Mouse (Mus musculus) Muller cell, postnatal 12 days (primary cell): Measurements from ENCODE around the gene Pdcl2.
A peak's percentile ranks its signal among the peaks of the same experiment; 100 is the strongest.

Experiments
- DNase-seq: peaks from one replicate; pipeline ENCODE4 v3.0.0-alpha.2; 2015; ENCODE audit errors: inconsistent ontology term

The Pdcl2 gene

DNA sequence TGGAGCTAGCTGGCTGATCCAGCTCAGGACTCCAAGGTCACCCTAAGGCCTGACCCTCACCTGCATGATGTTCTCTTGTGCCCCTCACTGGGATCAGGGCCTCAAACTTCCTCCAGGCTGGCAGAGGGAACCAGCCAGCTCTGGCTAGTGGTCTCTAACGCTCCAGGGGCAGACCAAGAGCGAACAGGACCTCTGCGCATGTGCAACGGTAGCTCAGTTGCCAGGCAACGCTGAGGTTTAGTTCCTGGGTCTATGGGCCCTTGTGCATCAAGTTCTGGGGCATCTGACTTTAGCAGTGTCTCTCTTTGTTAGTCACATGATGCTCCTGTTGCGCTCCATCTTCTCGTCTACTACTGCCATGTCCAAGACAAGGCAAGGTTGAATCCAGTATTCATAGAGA is at the start of gene Pdcl2:
Pdcl2 (minus strand) TSS at position 204 of the 400 bp plus-strand sequence.
- DNase-seq = no peak

DNA sequence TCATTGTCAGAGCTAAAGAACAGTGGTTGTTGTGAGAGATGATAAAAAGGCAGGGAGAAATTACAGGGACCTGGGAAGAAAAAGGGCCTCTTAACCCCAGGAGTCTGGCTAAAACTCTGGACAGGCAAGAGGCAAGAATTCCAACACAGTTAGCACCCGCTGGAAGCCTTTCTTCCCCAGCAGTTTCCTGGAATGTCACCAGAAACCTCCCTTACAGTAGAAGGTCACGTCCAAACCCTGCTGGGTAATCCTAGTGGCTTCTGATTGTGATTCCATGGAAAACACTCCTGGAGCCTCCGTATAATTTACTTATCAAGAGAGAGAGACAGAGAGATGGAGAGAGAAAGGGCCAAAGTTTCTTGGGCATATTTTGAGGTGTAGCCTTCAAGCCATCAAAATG is 48.3 kb upstream of the Pdcl2 start:
- DNase-seq = no peak

DNA sequence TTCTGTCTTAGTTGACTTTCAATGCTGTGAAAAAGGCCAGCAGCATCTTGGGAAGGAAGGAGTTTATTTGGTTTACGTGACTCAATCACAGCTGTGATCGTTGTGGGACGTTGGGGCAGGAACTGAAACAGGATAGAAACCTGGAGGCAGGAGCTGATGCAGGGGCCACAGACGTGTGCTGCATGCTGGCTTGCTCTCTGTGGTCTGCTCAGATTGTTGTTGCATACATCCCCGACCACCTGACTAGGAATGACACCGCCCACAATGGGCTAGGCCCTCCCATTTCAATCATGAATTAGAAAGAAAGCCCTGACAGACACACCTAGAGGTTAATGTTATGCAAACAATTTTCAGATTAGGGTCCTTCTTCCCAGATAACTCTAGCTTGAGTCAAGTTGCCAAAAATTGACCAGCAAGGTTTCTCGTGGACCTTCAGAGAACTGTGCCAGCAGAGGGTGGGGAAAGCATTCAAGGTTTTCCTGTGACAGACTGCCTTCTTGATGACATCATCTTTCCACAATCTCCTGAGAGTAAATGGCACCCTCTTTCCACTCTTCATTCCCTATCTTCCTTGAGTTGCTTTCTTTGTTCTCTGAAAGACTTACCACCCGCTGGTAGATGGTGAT is 38.4 kb upstream of the Pdcl2 start:
- no peak for DNase-seq

GRCm38 (mm10) chr5:76365406-76365805 is 34.5 kb upstream of the Pdcl2 start:
- no peak for DNase-seq

DNA sequence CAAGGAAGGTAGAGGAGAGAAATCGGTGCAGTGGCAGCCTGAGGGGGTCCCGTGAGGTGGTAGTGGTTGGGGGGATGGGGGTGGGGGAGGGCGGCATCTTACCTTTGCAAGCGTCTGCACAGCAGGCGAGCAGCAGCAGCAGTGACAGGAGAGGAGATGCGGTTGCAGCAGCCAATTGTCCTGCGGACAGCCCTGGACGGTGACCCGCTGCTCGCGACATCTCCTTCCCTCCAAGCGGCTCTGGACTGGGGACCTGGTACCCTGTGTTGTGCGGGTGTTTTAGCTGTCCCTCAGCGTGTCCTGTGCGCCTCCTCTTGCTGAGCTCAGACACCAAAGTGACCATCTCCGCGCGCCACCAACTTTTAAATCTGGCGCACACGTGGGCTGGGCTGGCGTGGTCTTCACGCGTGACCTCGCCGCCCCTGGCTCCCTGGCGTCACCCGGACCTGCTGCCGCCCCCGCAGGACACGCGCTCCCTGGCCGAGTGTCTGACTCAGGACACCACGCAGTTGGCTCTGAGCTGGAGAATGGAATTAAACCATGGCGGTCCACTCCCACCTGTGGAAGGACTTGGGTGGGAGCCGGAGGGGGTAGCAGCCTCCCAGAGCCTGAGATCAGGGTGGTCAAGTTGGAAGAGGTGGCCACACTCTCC is 32.6 kb upstream of the Pdcl2 start, which contains the start of gene Nmu:
Nmu (minus strand) TSS at position 336 of the 652 bp plus-strand sequence.
- peak; percentile 49 for DNase-seq

DNA sequence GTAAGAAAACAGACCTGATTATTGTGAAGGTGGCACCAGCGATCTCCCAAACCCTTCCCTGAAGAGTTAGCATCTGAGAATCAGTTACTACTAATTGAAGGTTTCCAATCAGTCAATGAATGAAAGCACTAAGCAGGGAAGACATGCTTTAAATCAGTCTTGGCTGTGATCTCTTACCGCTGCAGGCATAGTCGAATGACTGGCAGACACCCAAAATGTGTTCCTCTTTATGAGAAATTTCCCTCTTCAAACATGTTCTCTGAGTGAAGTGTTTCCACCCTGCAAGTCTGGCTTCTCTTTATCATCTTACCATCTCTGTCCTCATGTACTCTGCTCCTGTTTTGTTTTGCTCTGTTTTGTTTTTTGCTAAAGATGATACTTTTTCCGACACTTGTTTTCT is 29.8 kb upstream of the Pdcl2 start:
- DNase-seq = no peak

DNA sequence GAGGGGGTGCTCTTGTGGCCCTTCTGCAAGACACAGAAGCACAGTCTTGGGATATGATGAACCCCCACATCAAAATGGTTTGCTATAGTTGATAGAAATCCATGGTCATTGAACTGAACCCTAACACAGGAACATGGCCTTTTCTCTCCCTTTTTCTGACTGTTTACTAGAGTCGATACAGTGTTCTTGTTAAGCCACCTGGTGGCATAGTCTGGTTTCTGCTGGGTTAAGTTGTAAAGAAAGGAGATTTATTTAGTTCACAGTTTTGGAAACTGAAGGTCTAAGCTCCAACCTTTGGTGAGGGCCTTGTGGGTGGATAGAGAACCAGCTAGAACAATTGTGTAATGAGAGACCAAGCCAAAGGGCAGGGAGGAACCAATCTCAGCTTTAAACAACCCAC is 29.1 kb upstream of the Pdcl2 start:
- DNase-seq = no peak

DNA sequence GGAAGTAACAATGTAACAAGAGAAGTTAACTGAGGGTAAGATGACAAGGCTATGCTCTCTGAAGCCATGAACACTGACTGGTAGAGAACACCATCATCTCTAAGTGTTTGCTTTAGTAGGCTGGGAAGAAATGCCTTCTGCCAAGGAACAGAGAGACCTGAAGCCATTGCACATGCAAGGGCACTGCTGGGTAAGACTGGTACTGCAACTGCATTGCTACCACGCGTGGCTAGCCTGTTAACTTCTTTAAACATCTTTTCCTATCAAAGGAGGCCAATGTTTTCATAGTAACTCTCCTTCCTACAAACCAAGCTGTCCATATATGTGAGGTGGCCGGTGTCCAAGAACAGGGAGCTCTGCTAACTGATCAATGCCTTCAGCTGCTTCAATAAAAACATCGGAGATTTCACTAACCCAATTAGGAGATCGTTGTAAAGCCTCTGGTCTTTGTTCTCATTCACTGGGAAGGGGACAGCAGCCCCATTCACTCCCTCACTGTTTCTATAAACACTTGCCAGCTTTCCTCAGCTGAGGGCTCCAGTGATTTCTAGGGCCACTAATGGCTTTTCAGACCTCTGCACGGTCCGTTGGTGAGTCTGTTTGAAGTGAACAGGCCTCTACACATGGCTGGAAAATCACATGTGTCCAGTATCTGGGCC is 21.1 kb upstream of the Pdcl2 start:
- DNase-seq = peak; percentile 76

DNA sequence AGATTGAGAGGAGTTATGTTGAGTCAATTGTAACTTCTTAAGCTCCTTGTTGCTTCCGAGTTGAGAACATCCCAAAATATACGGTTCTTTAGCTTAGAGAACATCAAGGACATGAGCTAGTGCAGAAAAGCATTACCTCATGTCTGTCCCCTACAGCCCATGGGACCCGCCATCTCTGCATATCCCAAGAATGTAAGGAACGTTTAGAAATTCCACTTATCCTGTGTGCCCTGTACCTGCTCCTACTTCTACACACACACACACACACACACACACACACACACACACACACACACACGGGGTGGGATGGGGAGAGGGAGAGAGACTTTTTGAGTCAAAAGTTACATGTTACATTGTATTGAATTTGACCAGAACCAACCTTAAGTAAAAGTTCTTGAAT is 20.6 kb upstream of the Pdcl2 start:
- DNase-seq = no peak

GRCm38 (mm10) chr5:76346137-76346536 is 15.2 kb upstream of the Pdcl2 start:
- DNase-seq = peak; percentile 97

DNA sequence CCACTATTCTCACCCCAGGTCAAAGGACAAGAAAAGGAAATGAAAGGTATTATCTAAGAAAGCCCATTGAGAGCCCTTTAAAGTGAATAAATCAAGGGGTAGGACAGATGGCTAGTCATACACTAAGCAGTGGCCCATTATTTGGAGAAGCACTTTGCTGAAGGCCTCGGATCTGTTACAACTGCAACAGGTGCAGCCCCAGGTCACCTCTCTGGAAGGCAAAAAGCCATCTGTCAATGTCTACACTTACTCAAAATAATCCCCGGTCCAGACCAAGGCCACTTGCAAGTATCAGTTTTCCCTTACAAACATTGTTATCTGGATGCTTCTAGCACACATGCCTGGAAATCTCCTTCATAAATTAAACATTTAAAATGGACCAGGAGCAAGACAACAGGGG is 10.0 kb upstream of the Pdcl2 start:
- no peak for DNase-seq

- DNase-seq = no peak
Observed at GRCm38 (mm10) chr5:76337100-76337499, 6.1 kb upstream of the Pdcl2 start.

DNA sequence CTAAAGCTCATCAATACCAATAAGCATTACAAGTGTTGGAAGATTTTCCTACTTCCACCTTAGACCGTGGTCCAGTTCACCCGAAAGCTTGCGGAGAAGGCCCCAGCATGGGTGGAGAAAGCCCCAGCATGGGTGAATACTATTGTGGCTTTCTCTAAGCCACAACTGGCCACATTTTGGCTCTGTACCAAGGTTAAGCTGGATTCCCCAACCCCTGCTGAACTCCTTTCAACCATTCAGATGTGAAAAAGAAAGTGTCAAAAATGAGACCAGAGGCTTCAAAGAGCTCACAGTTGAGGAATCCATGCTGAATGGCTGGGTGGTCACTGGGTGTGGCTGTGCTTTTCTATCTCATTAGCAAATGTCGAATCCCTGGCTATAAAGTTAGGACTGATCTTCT is 2.9 kb upstream of the Pdcl2 start:
- peak; percentile 86 for DNase-seq

DNA sequence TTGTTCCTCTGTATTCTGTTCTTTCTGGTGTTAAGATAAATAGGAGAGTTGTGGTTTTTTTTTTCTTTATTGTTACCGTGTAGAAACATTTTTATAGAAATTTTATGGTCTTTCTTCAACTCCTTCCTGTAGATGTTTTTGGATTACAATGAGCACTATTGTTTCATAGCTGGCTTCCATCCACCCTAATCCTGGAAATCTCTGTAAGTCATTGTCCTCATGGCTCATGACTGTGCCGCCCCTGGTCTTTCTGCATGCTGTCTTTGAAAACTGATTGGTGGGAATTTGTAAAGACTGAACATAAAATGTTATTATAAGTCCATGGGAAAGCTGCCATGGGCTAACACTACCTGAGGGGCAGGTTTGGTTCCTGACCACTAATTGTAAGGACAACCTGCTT is 3.7 kb downstream of the Pdcl2 start:
- peak; percentile 76 for DNase-seq

GRCm38 (mm10) chr5:76325113-76325512 is 5.8 kb downstream of the Pdcl2 start:
- DNase-seq = no peak

- DNase-seq = peak; percentile 32
Observed at GRCm38 (mm10) chr5:76321249-76322196, 9.4 kb downstream of the Pdcl2 start.

- no peak for DNase-seq
Observed at GRCm38 (mm10) chr5:76308206-76308605, 22.8 kb downstream of the Pdcl2 start.

DNA sequence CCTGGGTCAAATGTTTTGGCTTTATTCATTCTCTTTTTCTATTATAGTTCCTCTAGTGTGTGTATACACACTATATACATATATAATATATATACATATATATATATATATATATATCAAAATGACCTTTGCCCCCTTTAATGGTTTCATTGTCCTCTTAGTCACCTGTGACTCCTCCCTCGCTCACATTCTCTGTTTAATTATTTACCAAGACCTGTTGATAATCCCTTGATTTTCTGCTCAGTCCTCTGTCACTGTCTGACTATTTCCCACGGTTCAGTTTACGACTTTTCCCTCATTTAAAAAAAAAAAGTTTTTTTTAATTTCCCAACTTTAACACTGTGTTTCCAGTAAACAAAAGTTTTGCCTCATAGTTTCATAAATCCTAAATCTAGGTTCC is 24.7 kb downstream of the Pdcl2 start:
- no peak for DNase-seq

DNA sequence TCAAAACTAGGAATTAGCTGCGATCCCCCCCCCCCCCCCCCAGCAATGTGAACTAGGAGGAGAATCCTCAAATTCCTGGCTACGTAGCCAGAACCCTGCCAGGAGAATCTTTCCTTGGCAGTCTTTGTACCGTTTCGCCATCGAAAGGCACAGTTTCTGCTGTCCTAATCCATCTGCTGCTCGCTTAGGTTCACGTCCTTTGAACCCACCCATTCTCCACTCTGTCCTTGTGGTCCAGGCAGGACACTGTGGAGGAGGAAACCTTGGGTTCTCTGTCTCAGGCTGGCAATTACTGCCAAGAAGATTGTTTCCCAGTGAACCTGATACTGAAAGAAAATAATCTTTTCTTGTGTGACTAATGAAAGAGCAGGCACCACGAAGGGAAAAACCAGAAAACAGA is 25.3 kb downstream of the Pdcl2 start:
- peak; percentile 49 for DNase-seq

DNA sequence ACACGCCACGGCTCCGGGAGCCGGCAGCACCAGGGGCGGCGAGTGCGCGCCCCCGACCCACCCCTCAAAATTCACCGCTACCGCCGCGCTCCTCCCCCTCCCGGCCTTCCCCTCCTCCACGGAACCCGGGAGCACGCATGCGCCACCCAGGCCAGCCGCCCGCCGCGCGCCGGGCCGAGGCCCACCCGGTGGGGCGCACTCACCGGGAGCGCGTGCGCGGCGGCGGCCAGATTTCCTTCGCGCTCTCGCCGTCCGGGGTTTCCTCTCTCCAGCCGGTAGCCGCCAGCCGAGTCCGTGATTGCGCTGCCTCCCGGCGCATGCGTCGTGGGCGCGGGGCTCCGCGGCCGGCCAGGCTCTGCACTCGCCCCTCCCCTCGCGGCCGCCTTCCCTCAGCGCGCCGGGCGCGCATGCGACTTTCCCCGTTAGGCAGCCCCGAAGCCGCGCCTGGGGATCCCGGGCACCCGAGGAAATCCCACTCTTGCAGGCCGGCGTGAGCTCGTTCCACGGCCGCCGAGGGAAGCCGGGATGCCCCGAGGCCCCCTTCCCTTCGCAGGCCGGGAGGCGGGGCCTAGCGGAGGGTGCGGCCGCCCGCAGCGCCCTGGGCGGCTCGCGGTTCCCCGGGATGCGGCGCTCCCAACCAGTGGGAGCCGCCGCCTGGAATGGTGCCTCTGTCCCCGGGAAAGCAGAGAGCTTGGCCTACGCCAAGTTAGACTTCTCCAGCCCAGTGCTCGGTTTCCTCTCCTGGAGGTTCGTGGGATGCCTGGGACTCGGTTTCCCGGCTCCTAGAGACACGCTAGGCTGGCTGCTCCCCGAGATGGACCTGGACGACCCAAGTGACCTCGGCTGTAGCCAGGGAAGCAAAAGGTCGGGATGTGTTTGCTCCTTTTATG is 26.3 kb downstream of the Pdcl2 start, which contains the start of gene Clock:
Clock (minus strand) TSS at position 341 of the 890 bp plus-strand sequence.
- DNase-seq = peak; percentile 95
